Mouse (Mus musculus) forebrain, embryonic 11.5 days (tissue): ENCODE data around the gene Gm11361. TPM values are rescaled to one million over a fixed set of nuclear protein-coding genes. Genes with fewer than 3 reads are reported as not detected.
A peak's percentile ranks its signal among the peaks of the same experiment; 100 is the strongest.

Experiments used
- ATAC-seq: fragments of 200-750 bp; cut with Nextera tagmentation; replicated peaks from 2 replicates; pipeline ENCODE4 v1.8.0; 2017; ENCODE audit warnings: moderate TSS enrichment; ENCODE audit not compliant: low FRiP score
- DNase-seq: peaks from one replicate; pipeline ENCODE4 v3.0.0-alpha.2; 2017; ENCODE audit warnings: low spot score
- H3K27ac ChIP-seq: fragments of 300-500 bp; sonication (generic); 2 replicates; pipeline ENCODE4 v1.5.1; 2014; ENCODE audit warnings: low read depth, low read length
- H3K27me3 ChIP-seq: fragments of 300-500 bp; sonication (generic); 2 replicates; pipeline ENCODE4 v1.6.1; 2014; ENCODE audit warnings: mild to moderate bottlenecking, low read length, mixed read lengths; ENCODE audit not compliant: control insufficient read depth, insufficient read depth
- H3K36me3 ChIP-seq: fragments of 300-500 bp; sonication (generic); 2 replicates; pipeline ENCODE4 v1.6.1; 2014; ENCODE audit warnings: mild to moderate bottlenecking, low read length, moderate library complexity, mixed read lengths; ENCODE audit not compliant: control insufficient read depth, insufficient read depth
- H3K4me1 ChIP-seq: fragments of 300-500 bp; sonication (generic); replicated peaks from 2 replicates; pipeline ENCODE4 v1.6.1; 2014; ENCODE audit warnings: low read length, mixed read lengths; ENCODE audit not compliant: control insufficient read depth, insufficient read depth
- H3K4me2 ChIP-seq: fragments of 300-500 bp; sonication (generic); 2 replicates; pipeline ENCODE4 v1.6.1; 2014; ENCODE audit warnings: low read depth, mild to moderate bottlenecking, low read length, moderate library complexity, mixed read lengths; ENCODE audit not compliant: severe bottlenecking
- H3K4me3 ChIP-seq: fragments of 300-500 bp; sonication (generic); 2 replicates; pipeline ENCODE4 v1.5.1; 2014; ENCODE audit warnings: low read depth, low read length
- H3K9ac ChIP-seq: fragments of 300-500 bp; sonication (generic); 2 replicates; pipeline ENCODE4 v1.6.1; 2014; ENCODE audit warnings: low read length
- H3K9me3 ChIP-seq: fragments of 300-500 bp; sonication (generic); 2 replicates; pipeline ENCODE4 v1.6.1; 2016; ENCODE audit warnings: low read length, mixed read lengths; ENCODE audit not compliant: control insufficient read depth
- WGBS: fragments of 180-500 bp; shearing (Covaris S2); extraction: QIAGEN DNeasy Blood & Tissue Kit; methylation state at CpG from one replicate; pipeline ENCODE4 v1.1.7; 2014; 5-methylcytosine and 5-hydroxymethylcytosine counted together
- polyA plus RNA-seq: library from polyadenylated mRNA; unstranded; fragments of >200 nt; fragmentation: Nextera tagmentation; extraction: Ambion mirVana; gene quantifications from 2 replicates; pipeline ENCODE4 v1.2.1, GENCODE M21; 2014

Gene Gm11361
- 2.1 and 3.6 TPM in 2 replicates for polyA plus RNA-seq

GRCm38 (mm10) chr13:28257228-28257627 is at the start of gene Gm11361:
Gene Gm11361 (plus strand): TSS chr13:28257528.
- no peak for ATAC-seq
- WGBS, result 100% methylated on average over 3 of the region's 3 CpGs
- Histone ChIP-seq H3K9me3 (no peaks in the 10 kb centered on the region), H3K27me3 (no peaks in the 10 kb centered on the region), H3K4me2 (no peak within 1 kb of the TSS), H3K4me3 (no peak within 1 kb of the TSS), H3K4me1 (no peaks in the 10 kb centered on the region), H3K27ac (no peak within 1 kb of the TSS), H3K9ac (no peak within 1 kb of the TSS), H3K36me3 (no peaks in the 10 kb centered on the region)
- no peak for DNase-seq

- WGBS, result 16% methylated on average over 1 of the region's 1 CpGs
- Histone ChIP-seq H3K9ac (no peak overlapping the region), H3K9me3 (no peaks in the 10 kb centered on the region), H3K27ac (no peak overlapping the region), H3K27me3 (no peaks in the 10 kb centered on the region), H3K36me3 (no peaks in the 10 kb centered on the region), H3K4me2 (no peak overlapping the region), H3K4me1 (no peaks in the 10 kb centered on the region), H3K4me3 (no peak overlapping the region)
- DNase-seq (no peak), ATAC-seq (no peak)
Observed at GRCm38 (mm10) chr13:28264399-28264798, 7.1 kb downstream of the Gm11361 start.

- no peak for DNase-seq
- H3K27ac ChIP-seq, result no peak overlapping the region
- no peaks in the 10 kb centered on the region for H3K36me3 ChIP-seq
- no peak overlapping the region for H3K9ac ChIP-seq
- no peak overlapping the region for H3K4me3 ChIP-seq
- ATAC-seq, result no peak
- no peak overlapping the region for H3K4me2 ChIP-seq
- no peaks in the 10 kb centered on the region for H3K9me3 ChIP-seq
- WGBS, result 89% methylated on average over 3 of the region's 3 CpGs
- no peaks in the 10 kb centered on the region for H3K4me1 ChIP-seq
- H3K27me3 ChIP-seq, result no peaks in the 10 kb centered on the region
Observed at GRCm38 (mm10) chr13:28287368-28287767, 30.0 kb downstream of the Gm11361 start.

GRCm38 (mm10) chr13:28294272-28294671 is 36.9 kb downstream of the Gm11361 start:
- no peak overlapping the region for H3K4me3 ChIP-seq
- H3K4me1 ChIP-seq, result peaks cover 7% of the 10 kb centered on the region; the same call in 1 of the 2 replicates
- WGBS, result 65% methylated on average over 4 of the region's 4 CpGs
- H3K27me3 ChIP-seq, result no peaks in the 10 kb centered on the region
- no peak; the same call in 1 of the 2 replicates for ATAC-seq
- no peaks in the 10 kb centered on the region for H3K36me3 ChIP-seq
- no peaks in the 10 kb centered on the region for H3K9me3 ChIP-seq
- H3K4me2 ChIP-seq, result 0 out of 2 replicates have a peak overlapping the region, but pooled peaks have one; percentile 5
- H3K27ac ChIP-seq, result peak overlapping the region; percentile 81
- DNase-seq, result no peak
- peak overlapping the region; percentile 16; the same call in 1 of the 2 replicates for H3K9ac ChIP-seq

- H3K9ac ChIP-seq, result peak overlapping the region; percentile 16; the same call in 1 of the 2 replicates
- peak overlapping the region; percentile 81 for H3K27ac ChIP-seq
- ATAC-seq, result peak; percentile 92
- H3K4me2 ChIP-seq, result peak overlapping the region; percentile 29; the same call in 1 of the 2 replicates
- no peaks in the 10 kb centered on the region for H3K27me3 ChIP-seq
- H3K4me3 ChIP-seq, result no peak overlapping the region
- H3K36me3 ChIP-seq, result no peaks in the 10 kb centered on the region
- 0% methylated on average over 3 of the region's 3 CpGs for WGBS
- DNase-seq, result peak; percentile 63
- H3K9me3 ChIP-seq, result no peaks in the 10 kb centered on the region
- peaks cover 7% of the 10 kb centered on the region; the same call in 1 of the 2 replicates for H3K4me1 ChIP-seq
Observed at GRCm38 (mm10) chr13:28294757-28295361, 37.5 kb downstream of the Gm11361 start.

GRCm38 (mm10) chr13:28295492-28295891 is 38.2 kb downstream of the Gm11361 start:
- H3K9ac ChIP-seq, result no peak overlapping the region
- H3K36me3 ChIP-seq, result no peaks in the 10 kb centered on the region
- no peak overlapping the region for H3K4me3 ChIP-seq
- H3K27ac ChIP-seq, result peak overlapping the region; percentile 81; the same call in 1 of the 2 replicates
- peak overlapping the region; percentile 18; the same call in 1 of the 2 replicates for H3K4me2 ChIP-seq
- DNase-seq, result no peak
- no peaks in the 10 kb centered on the region for H3K27me3 ChIP-seq
- ATAC-seq, result peak; percentile 76
- 28% methylated on average over 5 of the region's 5 CpGs for WGBS
- H3K4me1 ChIP-seq, result peaks cover 7% of the 10 kb centered on the region; the same call in 1 of the 2 replicates
- H3K9me3 ChIP-seq, result no peaks in the 10 kb centered on the region

- peaks cover 7% of the 10 kb centered on the region; the same call in 1 of the 2 replicates for H3K4me1 ChIP-seq
- H3K27me3 ChIP-seq, result no peaks in the 10 kb centered on the region
- H3K9ac ChIP-seq, result no peak overlapping the region
- no peaks in the 10 kb centered on the region for H3K36me3 ChIP-seq
- H3K4me3 ChIP-seq, result no peak overlapping the region
- H3K9me3 ChIP-seq, result no peaks in the 10 kb centered on the region
- no peak for ATAC-seq
- 93% methylated on average over 2 of the region's 2 CpGs for WGBS
- no peak overlapping the region for H3K27ac ChIP-seq
- no peak for DNase-seq
- no peak overlapping the region for H3K4me2 ChIP-seq
Observed at GRCm38 (mm10) chr13:28297098-28297497, 39.8 kb downstream of the Gm11361 start.

GRCm38 (mm10) chr13:28297577-28297976 is 40.2 kb downstream of the Gm11361 start:
- 69% methylated on average over 2 of the region's 2 CpGs for WGBS
- no peaks in the 10 kb centered on the region for H3K36me3 ChIP-seq
- peaks cover 7% of the 10 kb centered on the region; the same call in 1 of the 2 replicates for H3K4me1 ChIP-seq
- no peak overlapping the region for H3K27ac ChIP-seq
- no peak overlapping the region for H3K9ac ChIP-seq
- DNase-seq, result no peak
- H3K9me3 ChIP-seq, result no peaks in the 10 kb centered on the region
- ATAC-seq, result no peak
- H3K27me3 ChIP-seq, result no peaks in the 10 kb centered on the region
- no peak overlapping the region for H3K4me3 ChIP-seq
- no peak overlapping the region for H3K4me2 ChIP-seq
